Mouse (Mus musculus) stomach, postnatal 0 days (tissue): ENCODE data around the gene Wdr45b. TPM values are rescaled to one million over a fixed set of nuclear protein-coding genes. Genes with fewer than 3 reads are reported as not detected.

Experiments used
- ATAC-seq: fragments of 200-750 bp; cut with Nextera tagmentation; 2 replicates; pipeline ENCODE4 v1.8.0; 2017; ENCODE audit not compliant: low FRiP score, low TSS enrichment
- DNase-seq: peaks from one replicate; pipeline ENCODE4 v3.0.0-alpha.2; 2016; ENCODE audit warnings: low spot score
- H3K27ac ChIP-seq: fragments of 300-500 bp; sonication (generic); replicated peaks from 2 replicates; pipeline ENCODE4 v1.5.1; 2014; ENCODE audit warnings: mild to moderate bottlenecking, control low read depth
- H3K27me3 ChIP-seq: fragments of 300-500 bp; sonication (generic); 2 replicates; pipeline ENCODE4 v1.6.1; 2014; ENCODE audit warnings: low read length; ENCODE audit not compliant: control insufficient read depth, insufficient read depth
- H3K36me3 ChIP-seq: fragments of 300-500 bp; sonication (generic); 2 replicates; pipeline ENCODE4 v1.6.1; 2014; ENCODE audit warnings: low read length, mixed read lengths; ENCODE audit not compliant: control insufficient read depth, insufficient read depth
- H3K4me1 ChIP-seq: fragments of 300-500 bp; sonication (generic); replicated peaks from 2 replicates; pipeline ENCODE4 v1.6.1; 2014; ENCODE audit warnings: antibody characterized with exemption; ENCODE audit not compliant: control insufficient read depth, insufficient read depth
- H3K4me2 ChIP-seq: fragments of 300-500 bp; sonication (generic); replicated peaks from 2 replicates; pipeline ENCODE4 v1.6.1; 2014; ENCODE audit warnings: low read depth, mild to moderate bottlenecking, control low read depth, moderate library complexity
- H3K4me3 ChIP-seq: fragments of 300-500 bp; sonication (generic); 2 replicates; pipeline ENCODE4 v1.5.1; 2014; ENCODE audit warnings: low read depth, low read length, control low read depth
- H3K9ac ChIP-seq: fragments of 300-500 bp; sonication (generic); 2 replicates; pipeline ENCODE4 v1.6.1; 2014; ENCODE audit warnings: mild to moderate bottlenecking, low read length, control low read depth, mixed read lengths
- H3K9me3 ChIP-seq: fragments of 300-500 bp; sonication (generic); 2 replicates; pipeline ENCODE4 v1.6.1; 2016; ENCODE audit warnings: low read length; ENCODE audit not compliant: control insufficient read depth
- CTCF ChIP-seq: IDR thresholded peaks from 2 replicates; pipeline ENCODE4 v1.5.1; 2016; ENCODE audit warnings: antibody characterized with exemption, low read depth, mild to moderate bottlenecking, moderate library complexity
- EP300 ChIP-seq: optimal IDR thresholded peaks from 2 replicates; pipeline ENCODE3; 2016; ENCODE audit warnings: antibody characterized with exemption
- WGBS: fragments of 180-500 bp; shearing (Covaris S2); extraction: QIAGEN DNeasy Blood & Tissue Kit; methylation state at CpG from one replicate; pipeline ENCODE4 v1.1.7; 2014; 5-methylcytosine and 5-hydroxymethylcytosine counted together
- polyA plus RNA-seq: library from polyadenylated mRNA; unstranded; fragments of >200 nt; fragmentation: Nextera tagmentation; extraction: Ambion mirVana; gene quantifications from 2 replicates; pipeline ENCODE4 v1.2.1, GENCODE M21; 2015

Wdr45b gene
- polyA plus RNA-seq, 1 experiment from 2014 or later, result 48.7 TPM

DNA sequence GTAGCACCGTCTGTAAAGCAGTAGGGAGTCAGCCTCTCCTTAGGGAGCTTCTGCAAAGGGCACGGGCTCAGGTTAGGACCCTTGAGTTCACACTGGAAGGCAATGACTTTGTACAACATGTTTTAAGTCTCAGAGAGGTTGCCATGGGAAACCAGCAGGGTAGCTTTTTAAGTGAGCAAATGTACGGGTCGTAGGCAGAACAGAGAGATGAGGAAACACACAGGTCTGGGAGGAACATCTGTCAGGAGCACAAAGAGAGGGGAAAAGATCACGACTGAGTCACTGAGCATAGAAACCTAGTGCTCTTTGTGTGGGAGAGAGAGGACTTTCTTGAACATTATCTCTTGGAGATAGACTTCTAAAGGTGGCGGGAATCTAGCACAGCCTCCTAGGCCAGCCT lies 26.0 kb upstream of the Wdr45b start:
- WGBS, result 53% methylated on average over 6 of the region's 6 CpGs
- ATAC-seq, result no peak
- Histone ChIP-seq H3K4me1 (no peaks in the 10 kb centered on the region), H3K27me3 (no peaks in the 10 kb centered on the region), H3K27ac (no peak overlapping the region), H3K36me3 (no peaks in the 10 kb centered on the region), H3K4me3 (no peak overlapping the region), H3K4me2 (no peak overlapping the region), H3K9ac (no peak overlapping the region), H3K9me3 (no peaks in the 10 kb centered on the region)
- DNase-seq, result no peak
- TF ChIP-seq CTCF (no peak), EP300 (no peak)

GRCm38 (mm10) chr11:121378644-121379043 lies 24.4 kb upstream of the Wdr45b start:
- no peak for DNase-seq
- no peak for ATAC-seq
- no peak overlapping the region for H3K27ac ChIP-seq
- no peak for TF ChIP-seq EP300
- TF ChIP-seq CTCF, result 0 out of 2 replicates have a peak, but pooled peaks have one; percentile 14
- no peaks in the 10 kb centered on the region for H3K4me1 ChIP-seq
- no peaks in the 10 kb centered on the region for H3K9me3 ChIP-seq
- H3K4me3 ChIP-seq, result no peak overlapping the region
- H3K36me3 ChIP-seq, result no peaks in the 10 kb centered on the region
- no peak overlapping the region for H3K4me2 ChIP-seq
- H3K9ac ChIP-seq, result no peak overlapping the region
- H3K27me3 ChIP-seq, result no peaks in the 10 kb centered on the region

DNA sequence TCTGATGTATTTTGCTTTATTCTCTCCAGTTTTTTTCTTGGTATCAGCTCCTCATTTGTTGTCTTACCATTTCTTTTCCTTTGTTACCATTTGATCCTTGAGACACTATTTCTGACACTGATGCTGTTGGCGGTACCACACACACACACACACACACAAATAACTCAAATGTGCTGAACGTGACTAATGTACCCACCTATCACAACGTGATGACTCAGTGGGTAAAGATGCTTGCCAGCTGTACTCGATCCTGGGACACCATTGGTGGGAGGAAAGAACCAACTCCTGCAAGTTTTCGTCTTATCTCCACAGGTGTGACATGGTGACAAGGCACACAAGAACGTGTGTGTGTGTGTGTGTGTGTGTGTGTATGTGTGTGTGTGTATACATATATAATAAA lies 19.1 kb upstream of the Wdr45b start:
- H3K4me3 ChIP-seq, result no peak overlapping the region
- no peak overlapping the region for H3K9ac ChIP-seq
- H3K9me3 ChIP-seq, result no peaks in the 10 kb centered on the region
- TF ChIP-seq CTCF, result no peak
- no peak for TF ChIP-seq EP300
- WGBS, result 49% methylated on average over 6 of the region's 6 CpGs
- ATAC-seq, result no peak
- H3K4me1 ChIP-seq, result no peaks in the 10 kb centered on the region
- H3K27ac ChIP-seq, result no peak overlapping the region
- DNase-seq, result no peak
- no peaks in the 10 kb centered on the region for H3K36me3 ChIP-seq
- H3K4me2 ChIP-seq, result no peak overlapping the region
- no peaks in the 10 kb centered on the region for H3K27me3 ChIP-seq

- WGBS, result 81% methylated on average over 6 of the region's 6 CpGs
- ATAC-seq, result no peak
Observed at GRCm38 (mm10) chr11:121370337-121370994, 16.2 kb upstream of the Wdr45b start.

GRCm38 (mm10) chr11:121369622-121370021 lies 15.4 kb upstream of the Wdr45b start:
- no peak overlapping the region for H3K4me2 ChIP-seq
- TF ChIP-seq EP300 (no peak), CTCF (peak; percentile 67)
- H3K27ac ChIP-seq, result no peak overlapping the region
- DNase-seq (peak; percentile 37), ATAC-seq (no peak)
- no peak overlapping the region for H3K9ac ChIP-seq
- H3K36me3 ChIP-seq, result no peaks in the 10 kb centered on the region
- no peaks in the 10 kb centered on the region for H3K9me3 ChIP-seq
- 51% methylated on average over 6 of the region's 6 CpGs for WGBS
- no peaks in the 10 kb centered on the region for H3K27me3 ChIP-seq
- no peak overlapping the region for H3K4me3 ChIP-seq
- H3K4me1 ChIP-seq, result no peaks in the 10 kb centered on the region

More at GRCm38 (mm10) chr11:121370337-121370994, 16.2 kb upstream of the Wdr45b start:
- Histone ChIP-seq H3K4me3 (no peak overlapping the region), H3K27me3 (no peaks in the 10 kb centered on the region), H3K9ac (no peak overlapping the region), H3K36me3 (no peaks in the 10 kb centered on the region), H3K27ac (no peak overlapping the region), H3K4me1 (no peaks in the 10 kb centered on the region), H3K4me2 (no peak overlapping the region), H3K9me3 (no peaks in the 10 kb centered on the region)
- TF ChIP-seq EP300 (no peak), CTCF (no peak)
- no peak for DNase-seq

DNA sequence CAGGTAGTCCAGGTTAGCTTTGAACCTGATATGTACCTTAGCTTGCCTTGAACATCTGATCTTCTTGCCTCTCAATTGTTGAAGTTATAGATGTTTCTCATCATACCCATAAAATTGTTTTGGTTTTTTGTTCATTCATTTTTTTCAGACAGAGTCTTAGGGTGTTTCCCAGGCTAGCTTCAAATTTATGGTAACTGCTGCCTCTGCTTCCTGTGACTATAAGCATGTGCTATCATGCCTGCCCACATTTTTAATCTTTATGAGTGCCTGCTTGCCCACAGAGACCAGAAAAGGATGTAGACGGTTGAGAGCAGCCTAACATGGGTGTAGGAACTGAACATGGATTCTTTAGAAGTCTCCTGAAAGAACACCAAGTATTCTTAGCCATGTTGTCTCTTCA lies 14.5 kb upstream of the Wdr45b start:
- TF ChIP-seq CTCF (no peak), EP300 (no peak)
- Histone ChIP-seq H3K4me3 (no peak overlapping the region), H3K4me1 (no peaks in the 10 kb centered on the region), H3K9ac (no peak overlapping the region), H3K36me3 (no peaks in the 10 kb centered on the region), H3K27me3 (no peaks in the 10 kb centered on the region), H3K27ac (no peak overlapping the region), H3K9me3 (no peaks in the 10 kb centered on the region), H3K4me2 (no peak overlapping the region)
- DNase-seq (no peak), ATAC-seq (no peak)
- 56% methylated on average over 1 of the region's 1 CpGs for WGBS
